Mouse (Mus musculus) kidney, adult 18-20 months (tissue): ENCODE measurements at regions not wholly inside any gene's neighbourhood (a gene's known extent, or its start where the extent isn't known, plus 50 kb on each side); places are given as distances from the start of the nearest gene placed in this dataset.

Source experiments
- DNase-seq: peaks from one replicate; pipeline ENCODE4 v3.0.0; 2021

- DNase-seq: no peak
Measured at GRCm38 (mm10) chr17:45285621-45286189, 147.8 kb downstream of the Cdc5l start.

- no peak for DNase-seq
Measured at GRCm38 (mm10) chr17:45281554-45281953, 152.0 kb downstream of the Cdc5l start.

GRCm38 (mm10) chr17:45279811-45280205 is 153.7 kb downstream of the Cdc5l start:
- no peak for DNase-seq

GRCm38 (mm10) chr17:45279075-45279810 is 154.3 kb downstream of the Cdc5l start:
- no peak for DNase-seq

- DNase-seq: no peak
Measured at GRCm38 (mm10) chr17:45277516-45277915, 156.0 kb downstream of the Cdc5l start.

- DNase-seq: no peak
Measured at GRCm38 (mm10) chr17:45276686-45277405, 156.7 kb downstream of the Cdc5l start.

- DNase-seq: no peak
Measured at GRCm38 (mm10) chr17:45274894-45275293, 158.6 kb downstream of the Cdc5l start.

- no peak for DNase-seq
Measured at GRCm38 (mm10) chr17:45266776-45267175, 166.8 kb downstream of the Cdc5l start.

- DNase-seq: no peak
Measured at GRCm38 (mm10) chr17:45265587-45265986, 167.9 kb downstream of the Cdc5l start.

- DNase-seq: no peak
Measured at GRCm38 (mm10) chr17:45264434-45264833, 169.1 kb downstream of the Cdc5l start.

- DNase-seq: no peak
Measured at GRCm38 (mm10) chr17:45260421-45260820, 173.1 kb downstream of the Cdc5l start.

- no peak for DNase-seq
Measured at GRCm38 (mm10) chr17:45258007-45258406, 175.5 kb downstream of the Cdc5l start.

GRCm38 (mm10) chr17:45252593-45253230 is 180.8 kb downstream of the Cdc5l start:
- DNase-seq: no peak

GRCm38 (mm10) chr17:45251034-45251730 is 182.4 kb downstream of the Cdc5l start:
- peak; percentile 78 for DNase-seq

- peak; percentile 28 for DNase-seq
Measured at GRCm38 (mm10) chr17:45250450-45250849, 183.1 kb downstream of the Cdc5l start.

GRCm38 (mm10) chr17:45247142-45248137 is 186.1 kb downstream of the Cdc5l start:
- no peak for DNase-seq

- DNase-seq: peak; percentile 55
Measured at GRCm38 (mm10) chr17:45244870-45245269, 188.7 kb downstream of the Cdc5l start.

GRCm38 (mm10) chr17:45243103-45243502 is 190.4 kb downstream of the Cdc5l start:
- no peak for DNase-seq

GRCm38 (mm10) chr17:45242076-45242475 is 191.5 kb downstream of the Cdc5l start:
- DNase-seq: no peak

- DNase-seq: no peak
Measured at GRCm38 (mm10) chr17:45240963-45241543, 192.5 kb downstream of the Cdc5l start.

- DNase-seq: no peak
Measured at GRCm38 (mm10) chr17:45240545-45240944, 193.0 kb downstream of the Cdc5l start.
